Mouse (Mus musculus) retina, embryonic 14.5 days (tissue): ENCODE measurements around the gene Kncn.

ENCODE experiments used
- DNase-seq: peaks from one replicate; pipeline ENCODE4 v3.0.0-alpha.2; 2015; ENCODE audit warnings: low spot score

Kncn gene

DNA sequence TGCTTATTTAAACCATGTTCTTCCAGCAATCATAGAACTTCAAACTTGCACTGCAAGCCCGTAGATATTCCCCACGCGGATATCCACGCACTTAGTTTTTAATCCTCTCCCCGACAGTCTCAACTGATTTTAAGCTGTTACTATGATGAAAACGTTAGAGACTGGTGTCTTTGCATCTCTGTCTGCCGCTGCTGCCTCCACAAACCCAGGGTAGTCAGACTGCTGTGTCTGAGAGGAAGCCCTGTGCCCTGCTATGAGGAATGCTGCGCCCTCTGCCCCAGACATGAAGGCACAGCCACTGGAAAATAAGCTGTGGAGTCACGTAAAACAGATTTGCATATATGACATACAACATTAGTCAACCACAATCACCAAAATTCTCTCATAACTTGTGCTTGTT, 5.4 kb upstream of the Kncn start:
- DNase-seq: no peak

DNA sequence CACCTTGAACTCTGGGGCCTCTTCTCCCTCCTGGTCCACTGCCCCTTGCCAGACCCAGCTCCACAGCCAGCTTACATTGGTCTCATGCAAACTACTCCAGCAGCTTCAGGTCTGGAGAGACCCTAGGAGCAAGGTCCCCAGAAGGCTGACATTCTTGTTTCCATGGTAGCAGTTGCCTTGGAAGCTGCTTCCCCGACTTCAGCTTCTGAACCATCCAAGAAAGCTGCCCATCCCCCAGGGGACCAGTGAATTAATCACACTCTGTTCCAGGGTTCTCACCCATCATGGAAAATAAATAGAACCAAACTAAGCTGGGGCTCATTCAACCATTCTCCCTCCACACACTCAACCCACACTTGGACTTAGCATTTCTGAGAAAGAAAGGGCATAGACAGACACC, 3.0 kb upstream of the Kncn start:
- DNase-seq: peak; percentile 71

DNA sequence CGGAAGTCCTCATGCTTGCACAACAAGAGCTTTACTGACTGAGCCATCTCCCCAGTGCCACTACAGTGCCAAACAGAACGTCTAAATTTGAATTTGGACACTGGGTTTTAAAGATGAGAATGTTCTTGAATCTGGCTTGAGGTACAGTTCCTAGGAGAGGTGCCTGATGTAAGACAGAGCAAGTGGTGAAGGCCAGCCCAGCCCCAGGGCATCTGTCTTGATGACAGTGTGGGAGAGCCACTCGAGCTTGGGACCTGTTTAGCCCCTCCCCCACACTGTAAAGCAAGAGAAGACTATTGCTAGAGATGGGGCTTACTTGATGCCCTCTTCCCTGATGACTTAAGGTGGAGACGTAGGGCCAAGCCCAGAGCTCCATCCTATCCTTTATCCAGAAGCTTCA, 2.0 kb upstream of the Kncn start:
- DNase-seq: no peak

DNA sequence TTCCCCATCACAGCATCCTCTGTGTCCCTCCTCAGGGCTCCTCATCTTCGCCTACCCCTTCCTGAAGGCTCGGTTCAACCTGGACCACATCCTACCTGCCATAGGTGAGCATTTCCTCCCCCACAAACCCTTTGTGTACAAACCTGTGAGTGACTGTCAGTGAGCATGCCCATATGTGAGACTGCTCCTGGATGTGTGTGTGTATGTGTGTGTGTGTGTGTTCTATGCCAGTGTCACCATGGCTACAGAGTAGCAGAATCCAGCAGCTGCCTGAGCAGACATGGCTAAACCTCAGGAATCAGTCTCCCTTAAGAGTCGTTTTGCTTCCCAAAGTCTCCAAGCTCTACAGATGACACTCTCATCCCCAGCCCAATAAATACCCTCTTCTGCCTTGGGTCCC, 1.6 kb downstream of the Kncn start:
- DNase-seq: no peak

DNA sequence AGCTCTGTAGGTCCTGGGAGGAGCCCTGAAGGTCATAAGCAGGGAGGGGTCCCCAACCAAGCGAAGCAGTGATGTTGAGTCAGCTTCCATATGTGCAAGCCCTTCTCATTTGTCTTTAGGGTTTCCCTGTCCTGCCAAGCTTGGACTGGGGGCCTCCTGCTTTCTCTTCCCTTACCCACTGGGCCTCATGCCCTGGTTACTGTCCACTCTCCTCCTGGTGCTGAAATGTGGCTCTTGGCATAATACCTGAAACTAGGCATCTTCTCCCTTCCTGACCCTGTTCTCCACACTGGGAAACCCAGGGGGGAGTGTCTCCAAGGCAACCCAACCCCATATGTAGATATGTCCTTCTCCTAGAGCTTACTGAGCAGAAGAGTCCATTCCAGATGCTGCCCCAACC, 2.7 kb downstream of the Kncn start:
- DNase-seq: no peak

DNA sequence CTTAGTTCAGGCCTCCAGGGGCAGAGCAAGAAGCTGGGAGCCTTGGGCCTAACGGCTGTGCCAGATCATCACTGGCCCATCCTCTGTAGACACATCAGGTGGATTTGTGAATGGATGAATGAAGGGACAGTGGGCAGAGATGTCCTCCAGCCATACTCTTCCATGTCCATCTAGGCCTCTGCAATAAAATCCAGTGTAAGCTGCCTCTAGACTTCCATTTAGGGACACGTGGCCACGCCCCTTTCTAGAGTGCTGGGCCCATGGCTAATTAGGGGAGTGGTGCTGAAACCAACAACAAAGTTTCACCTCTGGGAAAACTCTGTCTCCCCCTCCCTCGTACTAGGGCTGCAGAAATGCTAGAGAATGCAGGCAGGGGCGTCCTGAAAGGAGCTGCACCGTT, 5.9 kb downstream of the Kncn start:
- DNase-seq: no peak

DNA sequence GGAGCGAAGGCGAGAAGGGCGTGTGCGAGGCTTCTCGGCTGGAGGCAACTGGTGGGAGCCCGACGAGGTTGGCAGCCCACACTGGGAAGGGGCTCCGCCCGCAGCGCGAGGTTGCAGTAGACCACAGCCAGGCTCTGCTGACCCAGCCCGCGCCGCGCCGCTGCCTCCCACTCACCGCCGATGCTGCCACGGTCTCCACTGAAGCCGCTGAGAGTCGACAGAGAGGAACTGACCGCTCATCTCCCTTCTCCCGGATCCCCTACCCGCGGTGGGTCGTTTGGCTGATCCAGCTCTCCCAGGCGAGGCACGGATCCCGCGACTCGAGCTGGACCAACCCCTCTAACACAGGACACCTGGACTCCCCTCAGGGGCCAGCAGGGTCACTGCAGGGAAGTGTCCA, 6.4 kb downstream of the Kncn start, which contains the start of gene 6430628N08Rik:
Gene 6430628N08Rik, plus strand, starts transcription at position 113 of the 400 bp plus-strand sequence.
- DNase-seq: no peak

DNA sequence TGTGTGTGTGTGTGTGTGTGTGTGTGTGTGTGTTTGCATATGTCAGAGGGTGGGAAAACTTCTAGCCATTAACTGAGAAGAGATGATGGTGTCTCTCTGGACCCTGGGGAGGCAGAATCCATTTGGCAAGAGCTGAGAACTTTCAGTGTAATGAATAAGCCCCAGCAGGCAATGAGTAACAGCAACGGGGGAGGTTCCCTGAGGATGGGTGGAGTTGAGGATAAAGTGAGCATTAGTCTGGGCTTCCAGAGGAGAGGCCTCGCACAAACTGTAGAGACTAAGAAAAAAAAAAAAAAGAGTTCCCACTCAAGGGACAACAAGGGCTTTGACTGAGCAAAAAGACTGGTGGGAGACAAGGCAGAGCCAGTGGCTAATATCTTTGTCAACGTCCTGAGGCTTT, 10.1 kb downstream of the Kncn start:
- no peak for DNase-seq

DNA sequence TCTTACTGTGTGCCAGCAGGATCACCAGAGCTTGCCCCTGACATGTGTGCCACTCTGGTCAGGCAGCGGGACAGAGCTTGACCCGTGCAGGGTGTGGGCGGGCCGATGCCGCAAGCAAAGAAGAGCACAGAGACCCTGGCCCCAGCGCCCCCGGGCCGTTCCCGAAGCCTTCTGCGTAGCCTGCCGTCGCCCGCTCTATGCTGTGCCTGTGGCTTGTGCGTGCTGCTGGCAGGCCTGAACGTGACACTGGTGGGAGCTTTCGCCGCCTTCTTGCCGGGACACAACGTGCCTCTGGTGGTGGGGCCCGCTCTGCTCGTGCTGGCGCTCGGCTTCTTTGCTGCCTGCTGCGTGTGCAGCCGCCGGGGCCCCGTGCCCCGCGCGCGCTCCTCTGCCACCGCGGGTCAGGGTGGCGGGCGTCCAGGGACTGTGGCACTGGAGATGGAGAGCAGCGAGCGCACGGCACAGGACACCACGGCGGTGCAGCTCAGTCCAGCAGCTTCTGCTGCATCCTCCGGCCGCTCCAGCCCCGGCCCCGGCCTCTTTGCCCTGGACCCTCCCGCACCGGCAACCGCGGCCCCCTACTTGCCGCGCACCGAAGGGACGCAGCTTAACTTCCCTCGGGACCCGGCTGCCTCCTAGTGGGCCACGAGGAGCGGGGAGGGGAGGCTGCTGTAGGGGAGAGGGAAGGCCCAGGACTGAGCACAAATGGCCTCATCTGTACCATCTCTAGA, 13.9 kb downstream of the Kncn start:
- DNase-seq: peak; percentile 56

DNA sequence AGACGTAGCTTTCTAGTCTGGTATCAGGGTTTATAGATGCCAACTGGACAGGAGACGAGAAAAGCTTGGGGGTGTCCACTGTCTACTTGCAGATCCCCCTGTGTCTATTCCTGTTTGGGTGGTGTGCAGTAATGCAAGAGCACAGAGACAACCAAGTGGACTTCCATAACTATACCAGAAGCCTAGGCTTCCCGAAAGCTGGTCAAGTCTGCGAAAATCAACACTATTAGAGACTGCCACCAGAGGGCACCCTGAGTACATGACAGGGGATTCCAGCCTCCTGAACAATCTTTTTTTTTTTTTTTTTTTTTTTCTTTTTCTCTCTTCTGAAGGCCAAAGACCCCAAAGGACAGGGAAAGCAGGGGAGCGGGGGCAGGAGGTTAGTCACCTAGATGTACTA, 18.6 kb downstream of the Kncn start:
- DNase-seq: peak; percentile 93

DNA sequence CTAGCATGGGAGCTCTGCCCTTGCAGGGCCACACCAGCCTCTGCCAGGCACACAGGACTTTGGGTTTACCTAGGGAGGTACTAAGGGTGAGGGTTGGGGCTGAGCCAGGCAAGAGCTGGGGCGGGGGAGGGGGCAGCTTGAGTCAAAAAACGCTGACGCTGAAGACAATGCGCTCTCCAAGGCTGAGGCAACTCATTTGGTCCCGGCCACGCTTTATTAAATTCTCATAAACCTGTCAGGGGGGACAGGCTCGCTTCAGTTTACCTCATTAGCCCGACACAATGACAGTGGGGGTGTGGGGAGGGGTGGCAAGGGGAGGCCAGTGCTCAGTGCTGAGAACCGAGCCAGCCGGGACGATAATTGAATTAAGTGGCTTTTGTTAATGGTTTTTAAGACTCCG, 20.2 kb downstream of the Kncn start:
- DNase-seq: peak; percentile 73

DNA sequence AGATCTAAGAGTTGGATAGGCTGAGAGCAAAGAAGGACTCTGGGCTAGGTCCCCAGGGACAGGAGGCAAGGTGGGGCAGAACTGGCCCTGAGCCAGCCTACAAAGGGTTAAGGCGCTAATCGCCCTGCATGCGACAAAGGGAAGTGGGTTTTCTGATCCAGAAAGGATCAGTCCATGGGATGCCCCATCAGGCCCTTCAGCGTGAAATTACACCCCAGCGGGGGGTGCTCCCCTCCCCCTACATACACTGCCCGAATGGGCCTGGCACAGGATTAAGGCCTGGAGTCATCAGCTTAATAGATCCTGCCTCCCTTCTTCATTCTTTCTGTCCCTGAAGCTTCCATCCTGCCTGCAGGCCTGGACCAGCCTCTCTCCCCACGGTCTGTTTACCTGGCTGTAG, 21.5 kb downstream of the Kncn start:
- DNase-seq: peak; percentile 88

DNA sequence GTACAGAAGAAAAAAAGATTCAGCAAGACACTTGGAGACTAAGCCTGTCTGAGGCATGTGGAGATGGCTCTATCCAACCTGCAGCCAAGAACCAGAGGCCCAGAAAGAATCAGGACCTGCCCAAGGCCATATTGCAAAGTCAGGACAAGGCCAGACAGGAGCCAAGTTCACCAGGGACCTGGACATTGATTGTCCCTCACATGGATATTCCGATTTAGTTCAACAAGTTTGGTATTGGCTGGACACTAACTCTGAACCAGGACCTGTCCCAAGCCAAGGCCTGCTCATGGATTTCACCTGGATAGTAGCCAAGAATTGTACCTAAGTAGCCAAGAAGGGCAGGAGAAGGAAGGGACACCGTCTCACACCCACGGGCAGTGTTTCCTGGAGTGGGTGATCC, 22.6 kb downstream of the Kncn start:
- no peak for DNase-seq

DNA sequence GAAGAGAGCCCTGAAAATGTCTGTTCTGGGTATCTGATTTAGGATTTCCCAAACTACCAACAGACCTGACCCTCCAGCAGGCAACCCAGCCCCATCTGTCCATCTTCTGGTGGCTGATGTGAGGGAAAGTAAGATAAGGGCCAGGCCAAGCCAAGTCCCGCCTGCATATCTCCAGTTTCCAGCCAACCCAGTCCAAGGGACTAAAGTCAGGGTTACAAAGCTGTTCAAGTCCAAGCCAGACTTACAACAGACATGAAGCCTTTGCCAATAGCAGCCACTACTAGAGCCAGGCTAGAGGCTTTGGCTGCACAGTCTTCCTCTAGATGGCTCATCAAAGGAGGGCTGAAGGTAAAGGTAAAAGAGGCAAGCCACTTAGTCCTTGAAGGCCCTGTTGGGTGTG, 23.8 kb downstream of the Kncn start:
- no peak for DNase-seq

DNA sequence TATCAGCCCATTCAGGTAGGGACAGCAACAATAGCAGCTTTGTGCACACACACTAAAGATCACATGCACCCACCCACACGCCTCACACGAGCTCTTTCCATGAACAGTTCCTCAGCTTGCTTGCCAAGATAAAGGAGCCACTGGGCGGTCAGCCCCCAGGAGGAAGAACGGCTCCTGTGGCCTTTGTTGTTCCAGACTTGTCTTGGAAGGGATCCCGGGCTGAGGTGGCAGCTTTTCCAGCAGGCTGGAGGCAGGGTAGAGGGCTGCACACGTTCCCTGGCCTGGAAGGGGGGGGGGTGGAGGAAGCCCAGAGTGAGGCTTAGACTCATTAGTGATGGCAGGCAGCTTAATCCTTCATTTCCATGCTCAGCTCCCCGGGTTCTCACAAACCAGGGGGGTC, 24.4 kb downstream of the Kncn start:
- no peak for DNase-seq

DNA sequence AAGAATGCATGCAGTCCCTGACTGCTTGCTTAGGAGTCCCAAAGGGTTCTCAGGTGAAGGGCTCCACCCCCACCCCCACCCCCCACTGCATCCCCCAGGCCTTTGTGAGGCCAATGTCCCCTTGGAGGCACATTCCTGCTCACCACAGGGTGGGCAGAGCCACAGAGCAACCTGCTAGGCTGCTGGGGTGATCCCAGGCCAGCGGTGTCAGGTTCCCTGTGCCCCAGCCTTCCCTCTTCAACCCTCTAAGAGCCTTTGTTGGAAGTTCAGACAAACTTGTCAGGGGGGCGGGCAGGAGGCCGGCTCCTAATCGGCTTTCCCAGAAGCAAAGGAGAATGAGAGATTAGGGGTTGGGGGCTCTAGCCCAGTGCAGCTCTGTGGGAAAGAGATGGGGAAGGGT, 27.4 kb downstream of the Kncn start:
- no peak for DNase-seq

DNA sequence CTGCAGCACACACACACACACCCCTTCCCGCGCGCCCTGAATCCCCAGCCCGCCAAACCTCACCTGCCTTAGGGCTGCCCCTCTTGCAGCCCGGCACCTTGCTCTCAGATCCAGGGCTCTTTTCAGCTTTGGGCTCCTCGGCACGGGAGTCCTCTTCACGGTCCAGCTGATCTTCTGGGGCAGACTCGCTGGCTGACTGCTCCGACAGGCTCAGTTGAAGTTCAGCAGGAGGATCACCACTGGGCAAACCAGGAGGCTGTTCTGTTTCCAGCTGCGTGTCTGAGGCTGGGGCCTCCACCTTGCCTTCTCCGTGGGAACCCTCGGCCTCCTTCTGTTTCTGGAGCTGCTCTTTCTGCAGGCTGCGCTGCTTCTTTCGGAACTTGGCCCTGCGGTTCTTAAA, 35.7 kb downstream of the Kncn start:
- DNase-seq: no peak

DNA sequence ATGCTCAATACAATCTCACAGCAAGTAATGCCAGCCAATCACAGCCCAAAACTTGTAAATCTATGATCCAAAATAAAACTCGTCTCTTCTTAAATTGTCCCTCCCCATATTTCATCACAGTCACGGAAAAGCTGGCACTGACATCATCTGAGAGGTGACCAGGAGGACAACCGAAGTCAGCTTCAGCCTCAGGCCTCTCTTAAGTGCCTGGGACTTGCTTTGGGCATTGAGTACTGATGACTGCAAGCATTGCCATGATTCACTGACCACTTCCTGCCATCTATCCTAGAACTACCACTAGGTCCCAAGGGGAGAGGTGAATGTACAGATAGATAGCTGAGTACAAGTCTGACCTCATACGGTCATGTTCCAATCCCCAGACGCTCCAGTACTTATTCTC, 38.5 kb downstream of the Kncn start:
- DNase-seq: no peak

DNA sequence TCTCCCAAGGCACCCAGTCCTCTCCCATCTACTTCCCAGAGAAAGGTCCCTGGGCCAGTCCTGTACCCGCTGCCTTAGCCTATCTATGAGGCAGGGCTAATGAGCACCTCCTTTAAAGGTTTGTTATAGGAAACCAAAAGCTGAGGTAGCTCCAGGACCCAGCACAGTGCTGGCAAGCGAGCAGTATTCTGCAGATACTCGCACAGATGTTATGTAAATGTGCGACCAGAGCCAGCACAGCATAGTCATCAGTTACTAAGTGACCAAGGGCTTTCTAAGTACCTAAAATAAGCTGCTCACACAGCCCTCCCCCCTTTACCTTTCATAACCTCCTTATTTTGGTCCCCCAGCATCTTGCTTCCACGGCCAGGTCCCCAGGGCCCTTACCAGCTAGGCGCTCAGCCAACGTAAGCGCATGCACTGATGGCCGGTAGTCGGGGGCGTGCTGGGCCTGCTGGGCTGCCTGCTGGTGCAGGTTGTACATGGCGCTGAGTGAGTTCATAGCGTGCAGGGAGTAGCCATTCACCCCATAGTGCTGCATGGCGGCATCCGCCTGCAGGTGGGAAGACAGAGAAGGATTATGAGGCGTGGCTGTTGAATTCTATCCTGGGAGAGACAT, 39.2 kb downstream of the Kncn start:
- DNase-seq: no peak

DNA sequence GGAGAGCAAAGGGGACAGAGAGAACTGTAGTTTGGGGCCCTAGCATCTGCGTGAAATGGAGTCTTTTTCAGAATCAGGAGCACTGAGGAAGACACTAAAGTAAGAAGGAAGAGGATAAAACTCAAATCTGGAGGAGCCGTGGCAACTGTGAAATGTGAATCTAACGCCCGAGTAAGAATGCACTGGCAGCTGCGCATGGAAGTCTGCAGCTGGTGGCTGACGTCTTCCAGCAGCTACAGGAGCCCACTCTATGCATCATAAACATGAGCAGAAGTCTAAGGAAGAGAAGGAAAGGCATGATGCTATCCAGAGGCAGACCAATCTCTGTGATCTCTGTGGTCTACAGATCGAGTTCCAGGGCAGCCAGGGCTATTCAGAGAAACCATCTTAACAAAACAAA, 43.4 kb downstream of the Kncn start:
- no peak for DNase-seq

DNA sequence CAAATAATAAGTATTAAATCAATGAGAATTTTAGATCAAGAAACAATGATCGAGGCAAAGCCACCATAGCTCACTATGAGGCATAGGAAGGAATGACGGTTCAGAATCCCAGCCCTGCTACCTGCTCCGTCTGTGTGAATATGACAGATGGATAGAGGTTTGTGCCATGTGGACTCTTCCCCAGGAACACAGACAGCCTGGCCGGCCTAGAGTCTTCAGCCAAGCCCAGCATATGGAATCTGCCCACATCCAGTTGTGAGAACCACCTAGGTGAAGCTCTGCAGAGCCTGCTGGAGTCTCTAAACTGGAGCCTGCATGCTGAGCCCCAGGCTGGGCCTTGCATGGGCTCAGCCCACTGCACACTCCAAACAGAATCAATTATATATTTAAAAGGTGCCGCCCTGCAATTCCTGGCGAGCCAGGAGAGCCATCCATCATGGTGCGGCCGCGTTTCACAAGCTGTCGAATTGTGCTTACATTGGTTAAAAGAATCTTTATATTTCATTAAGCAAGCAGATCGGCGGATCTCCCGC, 47.4 kb downstream of the Kncn start:
- no peak for DNase-seq

DNA sequence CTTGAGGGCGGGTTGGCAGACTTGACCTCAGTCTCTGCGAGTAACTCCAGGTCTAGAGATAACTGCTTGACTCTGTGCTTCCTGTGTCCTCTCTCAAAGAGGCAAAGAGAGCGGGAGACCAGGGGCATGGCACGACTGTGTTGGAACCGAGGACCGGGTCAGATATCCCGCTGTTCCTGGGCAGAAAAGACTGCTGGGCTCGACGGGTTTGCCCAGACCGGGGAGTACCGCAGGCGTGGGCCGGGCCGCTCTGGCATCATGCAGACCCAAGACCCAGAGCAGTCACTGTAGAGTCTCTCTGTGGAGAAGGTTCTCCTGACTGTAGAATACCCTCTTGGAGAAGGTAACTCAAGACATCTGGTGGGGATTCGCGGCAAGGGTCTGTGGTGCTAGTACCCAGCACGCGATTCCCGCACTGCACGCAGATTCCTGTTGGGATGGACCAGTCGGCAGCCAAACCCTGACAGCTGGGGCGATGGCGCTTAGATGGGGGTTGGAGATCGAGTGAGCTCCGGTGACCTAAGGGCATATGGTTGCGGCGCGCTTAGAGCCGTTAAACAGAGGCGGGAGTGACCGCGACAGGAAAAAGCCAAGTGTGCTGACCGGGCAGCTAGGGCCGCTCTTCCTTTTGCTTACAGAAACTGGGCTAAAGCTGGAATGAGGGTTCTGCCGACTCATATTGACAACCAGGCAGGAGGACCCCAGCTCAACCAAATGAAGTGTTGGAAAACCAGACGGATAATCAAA, 51.8 kb downstream of the Kncn start:
- DNase-seq: no peak

DNA sequence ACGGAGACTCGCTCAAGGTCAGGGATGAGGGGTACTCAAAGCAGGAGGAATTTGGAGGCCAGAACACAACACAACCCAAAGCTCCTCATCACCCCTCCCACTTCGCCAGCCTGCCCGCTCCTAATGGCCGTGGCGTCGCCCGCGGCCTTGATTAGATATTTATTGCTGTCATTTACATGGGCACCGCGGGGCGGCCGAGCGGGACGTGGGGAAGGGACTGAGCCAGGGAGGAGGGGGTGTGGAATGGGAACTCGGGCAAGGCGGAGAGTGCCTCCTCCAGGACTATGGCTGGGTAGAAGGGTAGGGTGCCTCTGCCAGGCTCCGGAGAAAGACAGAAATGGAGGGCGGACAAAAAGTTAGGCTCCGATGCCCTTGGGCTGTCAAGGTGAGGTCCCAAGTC, 52.4 kb downstream of the Kncn start:
- DNase-seq: no peak
